Mouse (Mus musculus): ENCODE data around the gene Mpz.

Gene Mpz

DNA sequence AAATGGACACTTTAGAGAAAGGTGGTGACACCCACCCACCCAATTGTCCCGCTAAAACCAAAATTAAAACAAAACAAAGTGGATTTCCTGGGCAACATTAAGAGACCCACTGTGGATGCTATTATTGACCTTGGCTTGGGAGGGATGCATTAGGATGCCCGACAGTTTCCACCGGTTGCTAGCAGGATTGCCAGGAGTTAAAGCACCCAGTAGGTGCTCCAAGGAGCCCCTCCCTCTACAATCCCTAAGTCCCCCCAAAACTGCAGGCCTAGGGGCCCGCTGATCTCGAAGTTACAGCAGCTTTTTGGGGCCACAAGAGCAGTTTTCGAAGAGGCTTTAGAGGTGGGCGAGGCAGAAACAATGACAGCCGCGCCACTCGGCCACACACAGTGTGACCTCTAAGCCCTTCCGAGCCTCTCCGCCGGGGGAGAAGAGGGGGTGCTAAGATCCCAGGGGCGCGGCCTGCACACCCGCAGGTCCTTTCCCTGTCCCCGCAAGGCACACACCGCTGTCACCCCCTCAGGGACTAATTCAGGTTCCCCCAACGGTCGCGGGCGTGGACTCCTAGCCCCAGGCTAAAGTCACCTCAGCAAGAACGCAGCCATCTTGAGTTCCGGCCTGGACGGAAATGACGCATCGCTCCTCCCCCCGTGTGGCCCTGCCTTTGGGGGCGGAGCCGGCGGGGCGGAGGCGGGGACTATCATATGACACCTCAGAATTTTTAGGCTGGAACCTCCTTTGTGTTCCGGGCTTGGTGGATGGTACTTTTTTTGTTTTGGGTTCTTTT, at the start of gene Mpz, which contains the start of gene Sdhc:
TSS of gene Mpz (plus strand) at position 738 of the 787 bp plus-strand sequence.
TSS of gene Sdhc (minus strand) at position 630 of the 787 bp plus-strand sequence.
- peak; percentile 95 to 96 for DNase-seq

DNA sequence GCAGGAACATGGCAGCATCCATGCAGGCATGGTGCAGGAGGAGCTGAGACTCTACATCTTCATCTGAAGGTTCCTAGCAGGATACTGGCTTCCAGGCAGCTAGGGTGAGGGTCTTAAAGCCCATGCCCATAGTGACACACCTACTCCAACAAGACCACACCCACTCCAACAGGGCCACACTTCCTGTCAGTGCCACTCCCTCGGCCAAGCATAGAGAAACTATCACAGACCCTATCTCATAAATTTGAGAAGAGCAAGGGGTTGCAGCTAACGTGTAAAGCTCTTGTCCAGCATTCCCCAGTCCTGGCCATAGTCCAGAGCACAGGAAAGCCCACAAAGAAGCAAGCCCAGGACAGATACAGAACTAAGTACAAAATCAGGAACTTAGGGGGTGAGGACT, 49.5 kb upstream of the Mpz start:
- no peak for DNase-seq

DNA sequence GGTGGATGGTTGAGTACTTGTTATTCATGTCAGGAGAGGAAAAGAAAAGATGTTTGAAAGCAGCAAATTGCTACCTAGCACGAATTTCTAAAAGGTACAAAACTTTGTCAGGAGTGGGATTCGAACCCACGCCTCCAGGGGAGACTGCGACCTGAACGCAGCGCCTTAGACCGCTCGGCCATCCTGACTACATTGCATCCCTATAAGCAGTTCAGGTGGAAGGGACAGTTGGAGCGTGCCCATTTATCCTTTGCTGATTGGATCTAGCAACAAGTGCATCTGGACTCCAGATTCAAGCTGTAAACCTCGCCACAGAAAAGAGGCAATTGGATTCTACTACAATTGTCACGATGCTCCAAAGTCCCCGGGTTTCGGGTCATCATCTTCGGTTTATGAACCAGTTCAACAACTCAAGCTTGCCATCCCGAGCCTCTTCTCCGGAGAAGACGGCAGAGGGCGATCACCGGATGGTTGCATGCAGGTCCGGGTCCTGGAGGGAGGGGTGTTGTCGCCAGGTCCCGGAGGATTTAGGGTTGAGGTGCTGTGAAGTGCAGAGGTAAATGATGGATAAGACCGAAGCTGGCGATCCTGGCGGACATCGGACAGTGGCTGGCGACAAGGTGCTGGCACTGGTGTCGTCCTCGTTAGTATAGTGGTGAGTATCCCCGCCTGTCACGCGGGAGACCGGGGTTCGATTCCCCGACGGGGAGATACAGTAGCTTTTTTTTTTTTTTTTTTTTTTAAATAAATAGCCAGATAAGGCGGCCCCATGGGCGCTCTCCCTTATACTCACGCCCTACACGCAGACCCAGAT, 48.6 kb upstream of the Mpz start:
- DNase-seq = peak; percentile 84 to 86

DNA sequence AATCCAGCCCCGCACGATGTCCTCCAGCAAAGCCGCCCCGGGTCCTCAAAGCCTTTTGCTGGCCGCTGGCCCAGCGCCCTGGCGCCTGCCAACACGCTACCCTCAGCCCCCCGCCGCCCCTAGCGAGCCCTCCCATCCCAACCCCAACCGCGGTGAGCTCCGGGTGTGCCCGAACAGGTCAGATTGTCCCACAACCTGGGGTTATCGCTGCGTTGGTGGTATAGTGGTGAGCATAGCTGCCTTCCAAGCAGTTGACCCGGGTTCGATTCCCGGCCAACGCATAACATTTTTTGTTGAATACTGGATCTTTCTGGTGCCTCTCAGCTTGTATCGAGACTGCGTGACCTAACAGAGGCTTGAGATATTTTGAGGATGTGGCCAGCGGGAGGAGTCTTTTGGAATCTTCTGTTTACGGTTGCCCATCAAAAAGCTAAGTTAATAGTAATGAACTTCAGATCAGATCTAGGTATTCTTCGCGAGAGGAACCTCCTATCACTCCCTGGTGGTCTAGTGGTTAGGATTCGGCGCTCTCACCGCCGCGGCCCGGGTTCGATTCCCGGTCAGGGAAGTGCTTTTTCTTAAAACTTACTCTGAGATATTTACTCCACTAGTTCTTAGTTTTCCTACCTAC, 47.8 kb upstream of the Mpz start:
- DNase-seq = peak; percentile 79 to 83

DNA sequence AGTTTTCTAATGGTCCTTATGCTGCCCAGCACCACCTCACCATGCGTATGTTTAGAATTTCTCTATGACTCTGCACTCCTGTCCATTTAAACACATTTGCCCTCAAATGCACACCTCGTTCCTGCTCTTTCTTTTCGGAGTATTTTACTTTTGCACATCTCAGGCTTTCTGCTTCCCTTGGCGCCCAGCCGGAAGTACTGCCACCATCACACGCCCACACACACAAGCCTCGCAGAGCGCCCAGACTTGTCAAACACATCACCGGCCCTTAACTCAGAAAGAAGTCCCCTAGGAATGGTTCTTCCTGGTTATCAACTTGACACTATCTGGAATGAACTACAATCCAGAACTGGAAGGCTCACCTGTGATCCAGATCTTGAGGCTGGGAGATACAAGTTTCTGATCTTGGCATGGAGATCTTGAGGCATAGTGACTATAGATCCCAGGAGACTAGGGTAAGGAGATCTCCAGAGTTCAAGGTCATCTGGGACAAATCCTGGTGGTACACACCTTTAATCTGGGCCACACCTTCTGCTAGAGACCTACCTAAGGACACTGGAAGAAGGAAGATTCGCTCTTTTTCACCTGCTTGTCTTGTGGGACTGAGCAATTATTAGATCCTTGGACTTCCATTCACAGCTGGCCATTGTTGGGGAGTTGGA, 47.2 kb upstream of the Mpz start:
- no peak for DNase-seq

DNA sequence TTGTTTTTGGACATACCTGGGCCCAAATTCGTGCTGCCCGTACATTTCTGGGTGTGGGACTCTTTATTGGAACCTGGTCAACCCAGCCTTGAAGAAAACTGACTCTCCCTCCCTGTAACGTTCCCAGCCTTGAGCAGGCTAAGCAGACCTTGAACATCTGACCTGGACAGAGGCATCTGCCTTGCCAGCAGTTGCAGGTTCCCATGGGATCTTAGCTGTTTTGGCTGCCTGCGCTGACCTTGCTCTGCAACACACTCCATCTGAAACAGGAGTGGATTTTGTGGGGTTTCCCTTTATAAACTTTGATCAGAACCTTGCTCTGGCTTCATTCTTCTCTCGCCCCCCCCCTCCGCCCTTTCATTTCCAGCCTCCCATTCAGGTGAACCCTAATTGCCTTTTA, 45.3 kb upstream of the Mpz start:
- DNase-seq = no peak

DNA sequence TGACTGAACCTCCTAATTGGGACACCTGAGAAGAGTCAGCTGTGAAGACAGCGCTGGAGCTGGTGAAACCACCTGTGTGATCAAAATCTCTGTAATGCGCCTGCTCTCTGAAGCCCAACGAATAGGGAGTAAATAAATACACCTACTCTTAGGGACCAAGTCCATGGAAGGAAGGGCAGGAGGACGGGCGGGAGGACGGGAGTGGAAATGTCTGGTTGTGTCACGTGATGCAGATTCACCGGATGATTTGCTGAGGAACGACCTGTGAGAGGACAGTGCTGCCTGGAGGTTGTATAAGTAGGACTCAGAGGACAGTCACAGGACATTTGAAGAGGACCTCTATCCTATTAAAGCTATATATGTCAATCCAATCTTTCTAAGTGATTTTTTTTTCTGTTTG, 40.9 kb upstream of the Mpz start:
- DNase-seq = no peak

DNA sequence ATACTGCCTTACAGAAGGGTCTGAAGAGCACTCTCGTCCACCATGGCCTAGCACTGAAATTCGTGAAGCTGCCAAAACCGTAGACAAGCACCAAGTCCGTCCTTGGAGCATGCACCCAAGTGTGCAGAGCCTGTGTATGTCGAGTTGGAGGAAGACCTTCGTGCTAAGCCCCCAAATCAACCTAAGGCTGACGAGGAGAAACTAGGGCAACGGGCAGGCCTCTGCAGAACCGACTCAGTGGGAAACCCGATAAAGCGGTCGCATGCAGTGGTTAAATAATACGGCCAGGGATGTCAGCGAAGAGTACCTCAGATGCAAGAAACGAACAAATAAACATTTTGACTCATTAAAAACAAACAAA, 39.9 kb upstream of the Mpz start:
- DNase-seq = no peak

DNA sequence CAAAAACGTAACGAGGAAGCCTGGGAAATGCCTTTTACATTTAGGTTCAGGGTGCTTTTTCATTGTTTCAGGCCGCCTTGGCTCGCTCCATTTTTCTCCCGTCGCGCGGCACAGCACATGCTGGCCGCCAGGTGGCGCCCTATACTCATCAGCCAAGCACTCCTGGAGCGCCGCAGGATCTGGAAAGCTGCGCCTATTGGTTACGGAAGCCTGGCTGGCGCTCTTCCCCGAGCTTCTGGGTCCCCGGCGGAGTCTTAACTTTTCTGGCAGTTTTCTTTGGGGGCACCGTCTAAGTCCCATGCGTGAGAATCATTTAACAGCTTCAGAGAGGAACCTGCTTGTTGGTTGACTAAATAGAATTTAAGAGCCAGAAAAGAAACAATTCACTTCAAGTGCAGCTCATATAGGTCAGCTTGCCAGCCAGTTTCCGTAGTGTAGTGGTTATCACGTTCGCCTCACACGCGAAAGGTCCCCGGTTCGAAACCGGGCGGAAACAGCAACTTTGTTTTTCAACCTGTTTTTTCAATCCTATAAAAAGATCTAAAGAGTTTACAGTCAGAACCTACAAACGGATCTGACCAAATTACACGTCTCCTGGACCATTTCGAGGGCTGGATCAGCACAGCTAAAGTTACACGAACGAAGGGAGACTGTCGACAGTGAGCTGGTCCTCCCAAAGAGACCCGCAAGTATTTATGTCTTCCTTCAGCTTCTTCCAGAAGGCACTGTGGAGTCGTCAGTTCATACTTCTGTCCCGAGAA, 39.3 kb upstream of the Mpz start:
- peak; percentile 90 to 91 for DNase-seq

DNA sequence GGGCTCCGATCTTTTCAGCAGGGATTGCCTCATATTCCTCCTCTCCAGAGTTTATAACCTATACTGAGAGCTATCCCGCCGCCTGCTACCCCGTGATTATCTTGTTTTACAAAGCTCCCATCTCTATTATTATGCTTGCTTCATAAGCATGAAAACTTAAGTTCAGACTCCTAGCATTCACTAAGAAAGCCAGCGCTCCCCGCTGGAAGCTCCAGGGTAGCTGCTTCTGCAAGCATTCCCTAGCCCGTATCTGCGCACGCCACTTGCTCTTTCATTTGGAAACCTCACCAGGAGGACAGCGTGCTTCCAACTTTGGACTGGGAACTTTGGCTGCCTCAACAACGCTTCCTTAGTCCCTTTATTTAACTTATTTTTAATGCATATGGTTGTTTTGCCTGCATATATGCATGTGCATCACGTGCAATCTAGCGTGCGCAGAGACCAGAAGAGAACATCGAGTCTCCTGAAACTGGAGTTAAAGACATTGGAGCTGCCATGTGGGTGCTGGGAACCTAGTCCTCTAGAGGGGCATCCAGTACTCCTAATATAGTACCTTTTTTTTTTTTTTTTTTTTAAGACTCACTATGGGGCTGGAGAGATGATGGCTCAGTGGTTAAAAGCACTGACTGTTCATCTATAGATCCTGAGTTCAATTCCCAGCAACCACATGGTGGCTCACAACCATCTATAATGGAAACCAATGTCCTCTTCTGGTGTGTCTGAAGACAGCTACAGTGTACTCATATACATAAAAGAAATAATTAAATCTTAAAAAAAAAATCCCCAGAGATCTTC, 38.5 kb upstream of the Mpz start:
- DNase-seq = peak; percentile 56 to 59

DNA sequence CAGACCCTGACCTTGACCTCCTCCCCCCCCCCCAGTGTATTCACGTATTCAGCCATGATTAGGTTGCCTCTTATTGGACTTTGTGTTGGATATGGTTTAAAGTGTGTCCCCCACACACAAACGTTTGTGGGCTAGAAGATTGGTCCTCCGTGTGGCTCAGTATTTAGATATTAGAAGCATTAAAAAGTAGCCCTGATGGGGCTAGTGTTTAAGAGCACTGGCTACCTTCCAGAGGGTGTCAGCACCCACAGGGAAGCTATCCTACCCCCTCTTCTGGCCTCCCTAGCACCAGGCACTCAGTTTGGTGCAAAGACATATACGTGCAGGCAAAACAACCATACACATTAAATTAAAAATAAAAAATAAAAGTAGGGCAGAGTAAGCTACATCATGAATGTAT, 37.5 kb upstream of the Mpz start:
- DNase-seq = no peak

DNA sequence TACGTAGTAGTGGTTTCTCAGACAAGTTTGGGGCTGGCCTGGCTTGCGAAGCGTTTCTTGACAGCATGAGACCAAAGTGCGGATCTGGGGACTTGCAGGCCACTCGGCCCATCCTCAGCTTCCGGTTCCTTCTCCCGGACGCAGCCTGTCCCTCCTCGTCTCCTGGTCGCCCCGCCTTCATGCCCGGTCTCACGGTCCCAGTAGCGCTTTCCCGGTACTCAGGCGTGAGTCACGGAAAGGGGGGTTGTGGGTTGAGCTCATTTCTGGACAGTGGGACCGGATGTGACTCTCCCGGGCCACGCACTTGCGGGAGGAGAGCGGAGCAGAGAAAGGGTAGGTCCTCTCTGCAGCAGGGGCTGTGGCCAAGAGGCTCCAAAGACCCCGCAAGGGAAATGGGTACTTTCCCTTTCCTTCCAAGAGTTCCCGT, 36.6 kb upstream of the Mpz start, which contains the start of gene Cfap126:
TSS of gene Cfap126 (plus strand) at position 46 of the 427 bp plus-strand sequence.
- peak; percentile 93 to 96 for DNase-seq

DNA sequence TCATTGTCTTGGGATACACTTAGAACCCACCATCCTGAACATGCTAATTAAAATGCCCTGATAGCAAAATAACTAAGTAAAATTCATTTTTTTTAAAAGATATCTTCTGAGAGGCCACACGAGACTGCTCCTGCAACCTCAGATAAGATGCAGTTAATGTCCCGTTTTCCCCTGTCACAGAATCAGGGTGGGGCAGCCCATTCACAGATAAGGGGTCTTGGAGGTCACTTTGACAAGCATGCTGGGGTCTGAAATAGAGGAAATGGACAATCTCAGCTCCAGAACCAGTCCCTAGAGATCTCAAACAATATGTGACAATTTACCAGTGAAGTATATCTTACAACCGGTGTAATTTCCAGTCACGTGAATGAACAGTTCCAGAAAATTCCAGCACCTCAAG, 34.2 kb upstream of the Mpz start:
- no peak for DNase-seq

DNA sequence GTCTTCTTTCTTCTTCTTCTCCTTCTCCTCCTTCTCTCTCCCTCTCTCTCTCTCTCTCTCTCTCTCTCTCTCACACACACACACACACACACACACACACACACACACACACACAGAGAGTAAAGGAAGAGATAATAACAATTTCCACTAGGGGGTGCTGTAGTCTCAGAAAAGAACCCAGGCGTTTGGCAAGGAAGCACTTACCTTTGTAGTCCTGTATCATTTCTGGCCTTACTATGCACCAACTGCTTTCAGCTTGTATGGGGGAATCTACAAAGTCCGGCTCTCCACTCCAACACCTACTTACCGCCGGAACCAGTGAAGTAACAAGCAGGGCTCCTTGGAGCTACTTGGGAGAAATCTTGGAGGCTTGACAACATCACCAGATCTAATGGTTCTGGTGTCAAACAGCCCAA, 32.2 kb upstream of the Mpz start:
- DNase-seq = peak; percentile 45 to 67

DNA sequence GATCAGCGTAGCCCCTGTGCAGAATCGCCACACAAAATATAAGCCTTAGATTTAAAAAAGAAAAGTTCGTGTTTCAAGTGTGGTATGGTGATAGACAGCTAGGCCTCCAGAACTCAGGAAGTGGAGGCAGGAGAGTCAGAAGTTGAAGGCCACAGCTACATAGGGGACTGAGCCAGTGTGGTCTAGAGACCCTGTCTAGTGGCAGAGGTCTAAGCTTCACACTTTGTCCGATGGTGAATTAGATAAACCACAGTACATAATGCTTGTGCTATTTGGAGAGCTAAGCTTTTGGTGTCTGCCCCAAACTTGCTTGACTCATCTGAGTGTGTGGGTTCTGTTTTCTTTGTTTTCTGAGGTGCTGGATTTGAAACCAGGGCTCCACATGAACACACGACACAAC, 31.5 kb upstream of the Mpz start:
- no peak for DNase-seq

DNA sequence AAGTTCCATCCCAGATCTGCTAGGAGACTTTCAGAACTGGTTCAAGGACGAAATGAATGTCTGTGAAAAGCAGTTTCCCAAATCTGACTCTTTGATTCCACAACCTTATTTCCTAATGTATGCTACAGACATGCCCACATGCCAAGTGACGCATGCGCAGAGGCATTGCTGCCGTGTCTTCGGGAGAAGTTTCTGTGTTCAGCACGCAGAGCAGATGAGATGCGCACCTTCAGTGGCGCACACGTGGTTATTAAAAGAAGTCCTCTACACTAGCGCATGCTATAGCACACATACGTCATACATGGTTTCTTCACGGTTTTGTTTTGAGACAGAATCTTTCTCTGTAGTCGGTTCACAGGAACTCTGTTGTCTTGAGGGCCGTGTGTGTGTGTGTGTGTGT, 31.1 kb upstream of the Mpz start:
- no peak for DNase-seq

DNA sequence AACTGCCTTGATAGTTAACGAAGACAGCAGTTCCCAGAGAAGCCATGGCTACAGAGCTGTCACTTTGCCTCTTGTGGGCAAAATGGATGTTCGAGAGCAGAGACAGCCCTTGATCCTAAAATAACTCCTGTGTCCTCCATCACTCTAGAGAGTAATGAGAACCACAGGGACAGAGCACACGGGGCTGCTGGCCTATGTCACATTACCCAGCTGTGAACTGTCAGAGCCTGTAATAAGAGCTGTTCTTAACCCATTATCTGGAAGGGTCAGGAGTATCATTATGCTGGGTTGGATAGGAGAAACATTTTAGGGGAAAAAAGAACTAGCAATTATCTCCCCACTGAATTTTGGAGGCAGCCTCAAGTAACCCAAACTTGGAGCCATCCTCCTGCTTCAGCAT, 29.6 kb upstream of the Mpz start:
- DNase-seq = no peak

DNA sequence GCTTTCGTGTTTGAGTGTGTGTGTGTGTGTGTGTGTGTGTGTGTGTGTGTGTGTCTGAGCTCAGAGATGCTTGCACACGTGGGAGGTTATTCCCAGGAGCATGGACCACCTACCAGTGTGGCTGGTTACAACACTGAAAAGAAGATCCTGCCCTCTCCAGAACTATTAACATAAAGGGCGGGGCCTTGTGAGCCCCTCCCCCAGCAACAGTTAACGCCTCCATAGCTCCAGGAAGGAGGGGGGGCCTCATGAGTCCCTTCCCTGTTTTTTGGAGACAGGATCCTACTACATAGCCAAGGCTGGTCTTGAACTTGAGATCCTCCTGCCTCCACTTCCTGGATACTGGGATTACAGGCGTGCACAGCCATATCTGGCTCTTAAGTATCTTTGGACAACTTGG, 28.7 kb upstream of the Mpz start:
- DNase-seq = no peak

DNA sequence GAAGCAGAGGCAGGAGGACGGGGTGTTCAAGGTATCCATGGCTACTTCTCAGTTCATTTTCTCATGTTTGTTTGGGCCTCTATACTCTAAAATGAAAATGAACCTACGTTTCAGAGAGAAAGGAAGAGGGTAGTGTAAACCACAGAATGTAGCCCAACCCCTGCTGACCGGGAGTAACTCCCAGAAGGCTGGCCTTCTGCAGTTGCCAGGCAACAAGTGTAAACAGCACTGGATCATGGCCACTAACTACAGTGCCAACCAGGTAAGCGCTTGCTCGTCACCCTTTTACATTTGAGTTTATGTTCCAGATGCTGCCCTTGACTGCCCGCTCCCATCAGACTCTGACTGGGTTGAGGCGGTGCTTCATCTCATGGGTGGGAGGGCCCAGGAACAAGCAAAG, 27.6 kb upstream of the Mpz start:
- DNase-seq = peak; percentile 64 to 76

DNA sequence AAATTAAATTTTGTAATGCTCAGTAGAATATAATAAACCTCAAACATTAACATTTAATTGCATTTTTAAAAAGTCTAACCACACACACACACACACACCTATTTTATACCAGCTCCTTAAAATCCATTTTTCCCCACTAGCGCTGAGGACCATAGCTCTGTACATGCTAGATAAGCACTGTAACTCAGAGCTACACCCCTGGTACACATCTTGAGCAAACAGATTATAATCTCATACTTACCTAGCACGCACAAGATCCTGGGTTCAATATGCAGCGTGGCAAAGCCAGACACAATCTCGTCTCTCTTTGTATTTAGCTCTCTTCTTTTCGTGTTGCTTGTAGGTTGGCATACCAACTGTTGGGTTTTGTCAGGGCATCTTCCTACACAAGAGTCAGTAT, 26.1 kb upstream of the Mpz start:
- DNase-seq = no peak

DNA sequence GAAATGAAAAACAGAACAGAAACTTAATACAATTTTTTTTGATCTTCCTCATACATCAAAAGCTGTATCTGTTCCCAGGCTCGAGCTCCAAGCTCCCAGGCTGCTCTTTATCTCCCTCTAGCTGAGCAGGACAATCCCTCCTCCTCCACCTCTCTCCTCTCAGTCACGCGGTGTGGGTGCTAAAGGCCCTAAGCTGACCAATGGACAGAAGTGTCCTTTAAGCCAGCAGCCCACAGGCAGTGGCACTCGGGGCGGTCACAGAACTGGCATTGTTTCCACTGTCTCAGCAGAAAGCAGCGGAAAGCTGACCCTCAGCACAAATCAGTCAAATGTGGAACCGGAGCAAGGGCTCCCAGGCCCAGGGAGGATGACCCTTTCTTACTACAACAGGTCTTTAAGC, 21.3 kb upstream of the Mpz start:
- peak; percentile 13 to 27 for DNase-seq
